Mouse (Mus musculus): ENCODE results near the gene Psmb7. TPM values are rescaled to one million over a fixed set of nuclear protein-coding genes. Genes with fewer than 3 reads are reported as not detected.

The Psmb7 gene
- polyA plus RNA-seq, 2 experiments, result 253 to 265 TPM

GRCm38 (mm10) chr2:38541570-38541969 is 102.3 kb downstream of the Psmb7 start:
- Histone ChIP-seq H3K27me3 (ENCODE audit: control insufficient read depth, insufficient read depth, low read length) (no peaks in the 10 kb centered on the region), H3K27ac (replicated peaks; ENCODE audit: low read depth, low read length) (no peak overlapping the region), H3K4me3 (replicated peaks; ENCODE audit: low read length) (no peak overlapping the region), H3K4me1 (ENCODE audit: control insufficient read depth, insufficient read depth, low read length) (peaks cover 35% of the 10 kb centered on the region), H3K4me2 (replicated peaks; ENCODE audit: low read depth, low read length, severe bottlenecking) (no peak overlapping the region), H3K9ac (ENCODE audit: low read depth, low read length, severe bottlenecking) (no peak overlapping the region), H3K9me3 (ENCODE audit: control insufficient read depth, low read length) (no peaks in the 10 kb centered on the region), H3K36me3 (ENCODE audit: control insufficient read depth, insufficient read depth, low read length) (peaks cover under 1% of the 10 kb centered on the region; the same call in 1 of the 2 replicates)
- TF ChIP-seq POLR2A (IDR thresholded peaks at IDR 0.05; ENCODE audit: borderline replicate concordance, extremely low read depth, insufficient read depth, insufficient read length), result no peak
- no peak for ATAC-seq (ENCODE audit: low FRiP score, low read depth)
- 100% methylated on average over 1 of the region's 1 CpGs for WGBS
- no peak for DNase-seq (ENCODE audit: low spot score)

GRCm38 (mm10) chr2:38541101-38541500 is 102.8 kb downstream of the Psmb7 start:
- TF ChIP-seq POLR2A (IDR thresholded peaks at IDR 0.05; ENCODE audit: borderline replicate concordance, extremely low read depth, insufficient read depth, insufficient read length), result no peak
- WGBS, result 88% methylated on average over 3 of the region's 3 CpGs

GRCm38 (mm10) chr2:38540666-38541065 is 103.2 kb downstream of the Psmb7 start:
- H3K4me3 ChIP-seq (replicated peaks; ENCODE audit: low read length), result no peak overlapping the region
- H3K4me2 ChIP-seq (replicated peaks; ENCODE audit: low read depth, low read length, severe bottlenecking), result no peak overlapping the region
- ATAC-seq (ENCODE audit: low FRiP score, low read depth) (no peak), DNase-seq (ENCODE audit: low spot score) (no peak)
- no peak for TF ChIP-seq POLR2A (IDR thresholded peaks at IDR 0.05; ENCODE audit: borderline replicate concordance, extremely low read depth, insufficient read depth, insufficient read length)
- no peaks in the 10 kb centered on the region for H3K27me3 ChIP-seq (ENCODE audit: control insufficient read depth, insufficient read depth, low read length)
- WGBS, result 78% methylated on average over 6 of the region's 6 CpGs
- no peak overlapping the region for H3K9ac ChIP-seq (ENCODE audit: low read depth, low read length, severe bottlenecking)
- H3K9me3 ChIP-seq (ENCODE audit: control insufficient read depth, low read length), result no peaks in the 10 kb centered on the region
- H3K27ac ChIP-seq (replicated peaks; ENCODE audit: low read depth, low read length), result no peak overlapping the region
- H3K36me3 ChIP-seq (ENCODE audit: control insufficient read depth, insufficient read depth, low read length), result peaks cover 3% of the 10 kb centered on the region; the same call in 1 of the 2 replicates
- peaks cover 36% of the 10 kb centered on the region for H3K4me1 ChIP-seq (ENCODE audit: control insufficient read depth, insufficient read depth, low read length)

More at GRCm38 (mm10) chr2:38541101-38541500, 102.8 kb downstream of the Psmb7 start:
- Histone ChIP-seq H3K27ac (replicated peaks; ENCODE audit: low read depth, low read length) (no peak overlapping the region), H3K9me3 (ENCODE audit: control insufficient read depth, low read length) (no peaks in the 10 kb centered on the region), H3K27me3 (ENCODE audit: control insufficient read depth, insufficient read depth, low read length) (no peaks in the 10 kb centered on the region), H3K9ac (ENCODE audit: low read depth, low read length, severe bottlenecking) (no peak overlapping the region), H3K4me1 (ENCODE audit: control insufficient read depth, insufficient read depth, low read length) (peaks cover 37% of the 10 kb centered on the region), H3K36me3 (ENCODE audit: control insufficient read depth, insufficient read depth, low read length) (peaks cover 3% of the 10 kb centered on the region; the same call in 1 of the 2 replicates), H3K4me3 (replicated peaks; ENCODE audit: low read length) (no peak overlapping the region), H3K4me2 (replicated peaks; ENCODE audit: low read depth, low read length, severe bottlenecking) (no peak overlapping the region)
- no peak for ATAC-seq (ENCODE audit: low FRiP score, low read depth)
- no peak for DNase-seq (ENCODE audit: low spot score)

- H3K4me2 ChIP-seq (replicated peaks; ENCODE audit: low read depth, low read length, severe bottlenecking), result no peak overlapping the region
- no peak overlapping the region for H3K4me3 ChIP-seq (replicated peaks; ENCODE audit: low read length)
- 94% methylated on average over 9 of the region's 9 CpGs for WGBS
- TF ChIP-seq POLR2A (IDR thresholded peaks at IDR 0.05; ENCODE audit: borderline replicate concordance, extremely low read depth, insufficient read depth, insufficient read length), result no peak
- ATAC-seq (ENCODE audit: low FRiP score, low read depth) (no peak), DNase-seq (ENCODE audit: low spot score) (no peak)
- H3K9me3 ChIP-seq (ENCODE audit: control insufficient read depth, low read length), result no peaks in the 10 kb centered on the region
- H3K27ac ChIP-seq (replicated peaks; ENCODE audit: low read depth, low read length), result no peak overlapping the region
- peaks cover 39% of the 10 kb centered on the region for H3K4me1 ChIP-seq (ENCODE audit: control insufficient read depth, insufficient read depth, low read length)
- H3K9ac ChIP-seq (ENCODE audit: low read depth, low read length, severe bottlenecking), result no peak overlapping the region
- 0 out of 2 replicates have a peak, but pooled peaks cover 3% of the 10 kb centered on the region for H3K36me3 ChIP-seq (ENCODE audit: control insufficient read depth, insufficient read depth, low read length)
- no peaks in the 10 kb centered on the region for H3K27me3 ChIP-seq (ENCODE audit: control insufficient read depth, insufficient read depth, low read length)
Observed at GRCm38 (mm10) chr2:38539677-38540076, 104.2 kb downstream of the Psmb7 start.

Small RNA genes lying within 50 kb of the gene (microRNA-seq; reads per million reads assigned to microRNA genes)
- not detected for gene Gm27634

Other genes with a start within 250 kb of the Psmb7 start
- gene Nek6, start 132.4 kb downstream of the Psmb7 start, polyA plus RNA-seq (2012; rRNA removed), result 77.2 and 81.1 TPM in 2 replicates
- gene Nek6, start 132.4 kb downstream of the Psmb7 start, polyA plus RNA-seq (2014; fragmentation: Nextera tagmentation; extraction: Ambion mirVana), result 123 and 138 TPM in 2 replicates
- gene Nr5a1, start 70.5 kb upstream of the Psmb7 start, polyA plus RNA-seq (2012; rRNA removed), result 0.06 and 0.10 TPM in 2 replicates
- not detected in 2 replicates for gene Nr5a1, start 70.5 kb upstream of the Psmb7 start, polyA plus RNA-seq (2014; fragmentation: Nextera tagmentation; extraction: Ambion mirVana)

Data from limb, embryonic 14.5 days (tissue).